Mouse (Mus musculus): ENCODE results near the gene Fyco1. TPM values are rescaled to one million over a fixed set of nuclear protein-coding genes. Genes with fewer than 3 reads are reported as not detected.

The Fyco1 gene
- polyA plus RNA-seq (2014; fragmentation: Illumina TruSeq; extraction: RNeasy Lipid Tissue Mini Kit (QIAGEN cat#74804); ENCODE audit: low read depth, low replicate concordance): 17.6 TPM

GRCm38 (mm10) chr9:123851713-123852448 lies at the start of gene Fyco1:
Gene Fyco1 (minus strand): TSS chr9:123851899.

DNA sequence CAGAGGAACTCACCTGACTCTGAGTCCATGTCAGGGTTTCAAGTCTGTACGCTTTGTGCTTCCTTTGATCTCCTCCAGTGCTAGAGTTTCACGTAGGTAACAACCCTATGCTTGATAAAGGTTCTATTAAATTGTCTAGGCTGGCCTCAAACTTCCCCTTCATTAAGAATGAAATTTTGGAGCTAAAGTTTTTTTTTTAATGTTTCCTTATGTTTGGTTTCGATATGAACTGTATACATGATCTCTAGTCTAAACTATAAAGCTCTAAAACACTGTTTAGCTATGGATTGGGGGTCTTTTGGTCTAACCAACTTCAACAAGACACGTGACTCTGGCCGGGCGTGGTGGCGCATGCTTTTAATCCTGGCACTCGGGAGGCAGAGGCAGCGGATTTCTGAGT lies 10.2 kb upstream of the Fyco1 start, which contains the start of gene Xcr1:
Gene Xcr1, minus strand, starts transcription at position 101 of the 400 bp plus-strand sequence.

DNA sequence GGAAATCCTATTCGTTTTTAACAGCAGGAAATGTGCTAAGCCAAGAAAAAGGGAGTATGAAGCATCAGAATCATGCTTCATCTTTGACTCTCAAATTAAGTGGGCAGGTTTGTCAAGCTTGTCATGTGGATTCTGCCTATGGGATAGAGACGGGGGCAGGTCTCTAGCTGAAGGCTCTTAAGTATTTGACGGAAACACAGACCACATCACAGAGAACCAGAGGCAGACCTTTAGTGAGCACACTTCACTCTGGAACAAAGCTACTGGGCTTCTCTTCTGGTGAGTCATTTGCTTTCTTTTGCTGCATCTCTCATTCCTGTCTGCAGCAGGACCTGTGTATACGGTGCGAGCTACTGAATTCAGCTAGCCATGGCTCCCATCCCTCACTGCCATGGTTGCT lies 45.4 kb downstream of the Fyco1 start, which contains the start of gene Cxcr6:
Gene Cxcr6, plus strand, starts transcription at position 209 of the 400 bp plus-strand sequence.

Other genes starting within 250 kb of the Fyco1 start
- not detected for gene Slc6a20b, start 219.3 kb downstream of the Fyco1 start, polyA plus RNA-seq (2014; fragmentation: Illumina TruSeq; extraction: RNeasy Lipid Tissue Mini Kit (QIAGEN cat#74804); ENCODE audit: low read depth, low replicate concordance)
- gene Ccr9, start 173.5 kb downstream of the Fyco1 start, polyA plus RNA-seq (2014; fragmentation: Illumina TruSeq; extraction: RNeasy Lipid Tissue Mini Kit (QIAGEN cat#74804); ENCODE audit: low read depth, low replicate concordance): 0.48 TPM
- 0.16 TPM for gene Slc6a20a, start 173.0 kb downstream of the Fyco1 start, polyA plus RNA-seq (2014; fragmentation: Illumina TruSeq; extraction: RNeasy Lipid Tissue Mini Kit (QIAGEN cat#74804); ENCODE audit: low read depth, low replicate concordance)
- gene Lztfl1, start 134.2 kb downstream of the Fyco1 start, polyA plus RNA-seq (2014; fragmentation: Illumina TruSeq; extraction: RNeasy Lipid Tissue Mini Kit (QIAGEN cat#74804); ENCODE audit: low read depth, low replicate concordance): 33.2 TPM
- 2.1 TPM for gene Cxcr6, start 45.4 kb downstream of the Fyco1 start, polyA plus RNA-seq (2014; fragmentation: Illumina TruSeq; extraction: RNeasy Lipid Tissue Mini Kit (QIAGEN cat#74804); ENCODE audit: low read depth, low replicate concordance)
- 0.48 TPM for gene Xcr1, start 10.1 kb upstream of the Fyco1 start, polyA plus RNA-seq (2014; fragmentation: Illumina TruSeq; extraction: RNeasy Lipid Tissue Mini Kit (QIAGEN cat#74804); ENCODE audit: low read depth, low replicate concordance)
- gene Ccr1, start 116.8 kb upstream of the Fyco1 start, polyA plus RNA-seq (2014; fragmentation: Illumina TruSeq; extraction: RNeasy Lipid Tissue Mini Kit (QIAGEN cat#74804); ENCODE audit: low read depth, low replicate concordance): 0.21 TPM
- not detected for gene Ccr1l1, start 126.5 kb upstream of the Fyco1 start, polyA plus RNA-seq (2014; fragmentation: Illumina TruSeq; extraction: RNeasy Lipid Tissue Mini Kit (QIAGEN cat#74804); ENCODE audit: low read depth, low replicate concordance)
- 0.48 TPM for gene Ccr3, start 170.1 kb upstream of the Fyco1 start, polyA plus RNA-seq (2014; fragmentation: Illumina TruSeq; extraction: RNeasy Lipid Tissue Mini Kit (QIAGEN cat#74804); ENCODE audit: low read depth, low replicate concordance)

Data from liver, adult 10 weeks (tissue).